Mouse (Mus musculus): ENCODE measurements around the gene Sipa1l2.

Sipa1l2 gene

GRCm38 (mm10) chr8:125569533-125570365 lies at the start of gene Sipa1l2:
TSS of gene Sipa1l2 (minus strand) at chr8:125569808.
- peak; percentile 86 for DNase-seq (ENCODE audit: low read depth, low spot score)

GRCm38 (mm10) chr8:125618543-125619335 lies 49.1 kb upstream of the Sipa1l2 start:
- no peak for DNase-seq (ENCODE audit: low read depth, low spot score)

GRCm38 (mm10) chr8:125616935-125617334 lies 47.3 kb upstream of the Sipa1l2 start:
- DNase-seq (ENCODE audit: low read depth, low spot score), result no peak

- DNase-seq (ENCODE audit: low read depth, low spot score), result no peak
Observed at GRCm38 (mm10) chr8:125616039-125616438, 46.4 kb upstream of the Sipa1l2 start.

GRCm38 (mm10) chr8:125613552-125613951 lies 43.9 kb upstream of the Sipa1l2 start:
- no peak for DNase-seq (ENCODE audit: low read depth, low spot score)

- no peak for DNase-seq (ENCODE audit: low read depth, low spot score)
Observed at GRCm38 (mm10) chr8:125611799-125612560, 42.4 kb upstream of the Sipa1l2 start.

GRCm38 (mm10) chr8:125611024-125611798 lies 41.6 kb upstream of the Sipa1l2 start:
- no peak for DNase-seq (ENCODE audit: low read depth, low spot score)

GRCm38 (mm10) chr8:125609737-125610136 lies 40.1 kb upstream of the Sipa1l2 start:
- no peak for DNase-seq (ENCODE audit: low read depth, low spot score)

- DNase-seq (ENCODE audit: low read depth, low spot score), result no peak
Observed at GRCm38 (mm10) chr8:125607714-125608223, 38.2 kb upstream of the Sipa1l2 start.

- no peak for DNase-seq (ENCODE audit: low read depth, low spot score)
Observed at GRCm38 (mm10) chr8:125606937-125607336, 37.3 kb upstream of the Sipa1l2 start.

- no peak for DNase-seq (ENCODE audit: low read depth, low spot score)
Observed at GRCm38 (mm10) chr8:125604817-125605512, 35.4 kb upstream of the Sipa1l2 start.

GRCm38 (mm10) chr8:125604213-125604816 lies 34.7 kb upstream of the Sipa1l2 start:
- no peak for DNase-seq (ENCODE audit: low read depth, low spot score)

GRCm38 (mm10) chr8:125603312-125603840 lies 33.8 kb upstream of the Sipa1l2 start:
- DNase-seq (ENCODE audit: low read depth, low spot score), result no peak

GRCm38 (mm10) chr8:125600033-125600686 lies 30.6 kb upstream of the Sipa1l2 start:
- DNase-seq (ENCODE audit: low read depth, low spot score), result no peak

- no peak for DNase-seq (ENCODE audit: low read depth, low spot score)
Observed at GRCm38 (mm10) chr8:125595571-125596508, 26.2 kb upstream of the Sipa1l2 start.

GRCm38 (mm10) chr8:125590363-125590762 lies 20.8 kb upstream of the Sipa1l2 start:
- DNase-seq (ENCODE audit: low read depth, low spot score), result no peak

GRCm38 (mm10) chr8:125586587-125586986 lies 17.0 kb upstream of the Sipa1l2 start:
- no peak for DNase-seq (ENCODE audit: low read depth, low spot score)

GRCm38 (mm10) chr8:125584276-125584675 lies 14.7 kb upstream of the Sipa1l2 start:
- DNase-seq (ENCODE audit: low read depth, low spot score), result no peak

Measured in brain, embryonic 18.5 days (tissue).